Mouse (Mus musculus) gastrocnemius, adult 8-10 months (tissue): ENCODE measurements around the gene Nutm1. TPM values are rescaled to one million over a fixed set of nuclear protein-coding genes. Genes with fewer than 3 reads are reported as not detected.

Experiments
- DNase-seq, 2 experiments: peaks; one replicate each; pipeline ENCODE4 v3.0.0; 2022; ENCODE audit warnings: low spot score in 2 of 2
- total RNA-seq, 4 experiments: library from RNA; stranded (reverse); gene quantifications; 2 replicates each; pipeline ENCODE4 v1.2.4; 2022

Gene Nutm1
- total RNA-seq, 4 experiments from 2014 or later, result not detected

GRCm38 (mm10) chr2:112261748-112262653 is 2.9 kb upstream of the Nutm1 start, which contains the start of gene Nop10:
TSS of gene Nop10 (plus strand) at chr2:112261926.
- peak; percentile 68 to 69 for DNase-seq

GRCm38 (mm10) chr2:112254675-112255515 is 4.2 kb downstream of the Nutm1 start:
- no peak for DNase-seq

- DNase-seq, result no peak
Measured at GRCm38 (mm10) chr2:112249780-112250453, 9.2 kb downstream of the Nutm1 start.

- DNase-seq, result no peak
Measured at GRCm38 (mm10) chr2:112247323-112247722, 11.8 kb downstream of the Nutm1 start.

GRCm38 (mm10) chr2:112246193-112246592 is 12.9 kb downstream of the Nutm1 start:
- DNase-seq, result no peak

GRCm38 (mm10) chr2:112245307-112245706 is 13.8 kb downstream of the Nutm1 start:
- DNase-seq, result no peak

- no peak for DNase-seq
Measured at GRCm38 (mm10) chr2:112241787-112242186, 17.3 kb downstream of the Nutm1 start.

GRCm38 (mm10) chr2:112239935-112240721 is 19.0 kb downstream of the Nutm1 start:
- no peak for DNase-seq

- peak; percentile 62 to 73 for DNase-seq
Measured at GRCm38 (mm10) chr2:112239212-112239934, 19.7 kb downstream of the Nutm1 start, which contains the start of gene Lpcat4. TSS of gene Lpcat4 (plus strand) at chr2:112239468.

GRCm38 (mm10) chr2:112238006-112238405 is 21.1 kb downstream of the Nutm1 start:
- no peak for DNase-seq

- no peak for DNase-seq
Measured at GRCm38 (mm10) chr2:112236620-112237019, 22.5 kb downstream of the Nutm1 start.

GRCm38 (mm10) chr2:112232623-112233022 is 26.5 kb downstream of the Nutm1 start:
- DNase-seq, result no peak

GRCm38 (mm10) chr2:112224356-112224755 is 34.7 kb downstream of the Nutm1 start:
- no peak for DNase-seq

- DNase-seq, result no peak
Measured at GRCm38 (mm10) chr2:112222607-112223006, 36.5 kb downstream of the Nutm1 start.

- DNase-seq, result no peak
Measured at GRCm38 (mm10) chr2:112220880-112221279, 38.2 kb downstream of the Nutm1 start.

GRCm38 (mm10) chr2:112217614-112218013 is 41.5 kb downstream of the Nutm1 start:
- DNase-seq, result no peak

- DNase-seq, result no peak
Measured at GRCm38 (mm10) chr2:112215977-112216376, 43.1 kb downstream of the Nutm1 start.

GRCm38 (mm10) chr2:112210699-112211098 is 48.4 kb downstream of the Nutm1 start:
- DNase-seq, result no peak

- DNase-seq, result no peak
Measured at GRCm38 (mm10) chr2:112210142-112210541, 48.9 kb downstream of the Nutm1 start.

- no peak for DNase-seq
Measured at GRCm38 (mm10) chr2:112203056-112203455, 56.0 kb downstream of the Nutm1 start.
